Mouse (Mus musculus): ENCODE data around the gene Gstp3. TPM values are rescaled to one million over a fixed set of nuclear protein-coding genes. Genes with fewer than 3 reads are reported as not detected.
"Not testable (repeated sequence)": the region's sequence is repeated elsewhere in the genome, so short reads cannot be mapped to it uniquely, and the experiment has no call there.

Gene Gstp3
- total RNA-seq, 2 experiments from 2014 or later, result not detected

DNA sequence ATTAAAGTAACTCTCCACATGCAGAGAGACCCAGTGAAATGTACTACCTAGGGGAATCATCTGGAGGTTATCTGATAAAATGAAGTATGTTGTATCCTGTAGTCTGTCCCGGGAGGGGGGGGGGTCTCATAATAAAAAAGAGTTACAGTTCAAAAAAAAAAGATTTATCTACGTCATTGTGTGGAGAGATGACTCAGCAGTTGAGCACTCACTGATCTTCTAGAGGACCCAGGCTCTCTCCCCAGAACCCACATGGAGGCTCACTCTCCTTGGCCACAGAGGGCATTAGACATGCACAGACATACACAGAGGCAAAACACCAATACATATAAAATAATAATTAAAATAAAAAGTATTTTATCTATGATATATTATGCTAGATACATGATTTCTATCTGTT, 32.0 kb upstream of the Gstp3 start:
- intact Hi-C loops (cut with DNase I), result no loop called here
- no peak for DNase-seq

DNA sequence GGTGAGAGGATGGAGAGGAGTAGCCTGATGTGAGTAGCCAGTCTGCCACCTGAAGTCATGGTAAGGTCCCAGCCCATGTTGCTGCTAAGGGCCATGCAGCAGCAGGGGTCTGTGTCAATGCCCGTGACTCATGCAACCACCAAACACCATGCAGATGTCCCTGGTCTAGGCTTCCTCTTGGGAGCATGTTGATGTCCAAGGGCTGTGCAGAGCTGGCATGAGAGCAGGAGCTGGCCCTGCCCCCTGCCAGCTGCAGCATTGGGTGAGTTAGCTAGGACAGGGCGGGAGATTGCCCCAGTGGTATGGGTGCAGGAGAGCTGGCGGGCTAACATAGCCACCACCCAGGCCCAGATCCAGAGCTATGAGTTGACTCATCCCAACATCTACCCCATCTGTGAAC, 31.1 kb upstream of the Gstp3 start:
- intact Hi-C loops (cut with DNase I), result no loop called here
- DNase-seq, result no peak

DNA sequence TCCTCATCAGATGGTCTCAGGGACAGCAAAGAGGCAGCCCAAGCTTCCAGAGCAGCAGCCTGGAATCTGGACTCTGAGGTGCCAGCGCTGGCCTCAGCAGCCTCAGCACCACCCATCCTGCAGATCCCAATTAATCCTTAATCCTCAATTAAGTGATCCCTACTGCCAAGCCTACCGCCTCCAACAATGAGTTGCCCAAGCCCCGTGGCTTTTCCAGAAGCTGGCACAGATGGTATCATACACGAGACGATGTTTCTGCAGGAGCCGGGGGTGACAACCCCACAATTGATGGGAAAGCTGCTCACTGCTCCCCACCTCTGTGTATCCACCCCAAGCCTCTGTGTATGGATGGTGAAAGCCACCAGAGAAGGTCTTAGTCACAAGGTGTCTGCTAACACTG, 29.8 kb upstream of the Gstp3 start:
- intact Hi-C loops (cut with DNase I), result no loop called here
- no peak for DNase-seq

DNA sequence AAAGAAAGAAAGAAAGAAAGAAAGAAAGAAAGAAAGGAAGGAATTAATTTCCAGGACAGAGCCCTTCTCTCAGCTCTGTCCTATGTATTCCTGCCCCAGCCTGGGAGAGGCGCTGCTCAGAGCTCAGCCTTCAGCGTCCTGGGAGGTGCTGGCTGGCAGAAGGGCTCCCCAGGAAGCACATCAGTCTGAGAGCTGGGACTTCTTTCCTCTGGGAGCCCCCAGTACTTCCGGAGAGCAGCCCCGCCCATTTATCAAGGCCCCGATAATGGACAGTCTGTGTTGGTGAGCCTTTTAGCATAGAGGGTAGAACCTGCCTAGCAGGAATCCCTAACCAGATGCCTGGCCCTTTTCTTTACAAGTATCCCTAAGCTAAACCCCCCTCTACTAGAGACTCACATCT, 28.8 kb upstream of the Gstp3 start:
- no peak for DNase-seq
- intact Hi-C loops (cut with DNase I), result no loop called here

DNA sequence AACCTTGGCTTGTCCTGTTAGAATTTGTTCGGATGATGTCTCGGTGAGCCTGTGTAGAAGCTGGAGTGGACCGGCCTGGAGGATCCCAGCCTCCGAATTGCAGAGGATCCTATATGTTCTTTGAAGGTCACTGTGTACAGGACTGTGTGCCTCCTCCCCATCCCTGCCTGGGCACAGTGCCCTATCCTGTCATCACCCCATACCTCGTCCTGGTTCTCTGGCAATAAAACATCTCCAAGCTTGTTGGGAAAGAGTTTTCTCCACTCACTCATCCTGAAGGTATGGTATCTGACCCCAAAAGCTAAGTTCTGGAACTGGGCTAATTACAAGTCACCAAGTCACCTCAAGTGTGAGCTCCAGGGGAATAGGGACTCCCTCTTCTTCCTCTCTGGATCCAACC, 27.7 kb upstream of the Gstp3 start:
- intact Hi-C loops (cut with DNase I), result no loop called here
- no peak for DNase-seq

DNA sequence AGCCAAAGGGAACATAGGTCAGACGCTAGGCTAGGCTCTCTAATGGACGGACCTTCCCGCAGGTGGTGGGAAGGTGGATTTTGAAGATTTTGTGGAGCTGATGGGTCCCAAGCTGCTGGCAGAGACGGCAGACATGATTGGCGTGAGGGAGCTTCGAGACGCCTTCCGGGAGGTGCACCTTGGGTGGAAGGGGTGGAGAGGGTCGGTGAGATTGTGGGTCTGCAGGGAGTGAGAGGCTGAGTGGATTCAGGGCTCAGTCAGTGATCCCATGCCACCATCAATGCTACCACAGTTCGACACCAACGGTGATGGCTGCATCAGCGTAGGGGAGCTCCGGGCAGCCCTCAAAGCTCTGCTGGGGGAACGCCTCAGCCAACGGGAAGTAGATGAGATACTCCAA, 26.8 kb upstream of the Gstp3 start:
- intact Hi-C loops (cut with DNase I), result no loop called here
- no peak for DNase-seq

DNA sequence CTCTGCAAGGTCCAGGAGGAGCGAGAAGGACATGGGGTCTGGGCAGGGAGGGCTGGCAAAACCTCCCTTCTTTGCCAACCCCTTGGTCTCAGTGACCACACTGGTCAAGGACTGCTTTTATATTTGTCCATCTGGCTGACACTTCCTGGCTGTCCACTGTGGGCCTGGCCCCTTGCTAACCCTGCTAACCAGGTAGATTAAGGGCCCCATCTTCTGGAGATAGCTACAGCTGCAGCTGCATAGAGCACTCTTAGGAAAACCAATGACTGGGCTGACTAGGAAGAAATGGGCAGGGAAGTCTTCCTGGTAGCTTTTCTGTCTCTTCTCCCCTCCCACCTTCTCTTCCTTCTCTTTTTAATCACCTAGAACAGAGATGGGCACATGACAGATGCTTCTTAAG, 25.6 kb upstream of the Gstp3 start:
- intact Hi-C loops (cut with DNase I), result no loop called here
- no peak for DNase-seq

DNA sequence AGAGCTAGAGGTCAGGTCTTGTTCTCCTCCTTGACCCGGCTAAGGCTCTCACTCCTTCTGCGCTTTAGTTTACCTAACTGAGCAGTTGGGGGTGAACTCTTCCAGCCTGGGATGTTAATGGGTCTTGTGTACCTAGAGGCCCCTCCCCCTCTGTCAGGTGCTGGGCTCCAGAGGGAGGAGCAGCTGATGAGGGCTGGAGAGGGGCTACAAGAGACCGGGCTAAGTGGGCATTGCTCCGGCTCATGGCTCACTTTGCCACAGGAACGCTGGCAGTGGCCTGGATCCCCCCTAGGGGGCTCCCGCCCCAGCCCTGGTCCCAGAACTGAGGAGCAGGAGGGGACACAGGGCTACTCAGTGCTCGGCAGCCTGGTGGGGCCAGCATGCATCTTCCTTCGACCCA, 24.5 kb upstream of the Gstp3 start:
- no peak for DNase-seq
- intact Hi-C loops (cut with DNase I), result no loop called here

DNA sequence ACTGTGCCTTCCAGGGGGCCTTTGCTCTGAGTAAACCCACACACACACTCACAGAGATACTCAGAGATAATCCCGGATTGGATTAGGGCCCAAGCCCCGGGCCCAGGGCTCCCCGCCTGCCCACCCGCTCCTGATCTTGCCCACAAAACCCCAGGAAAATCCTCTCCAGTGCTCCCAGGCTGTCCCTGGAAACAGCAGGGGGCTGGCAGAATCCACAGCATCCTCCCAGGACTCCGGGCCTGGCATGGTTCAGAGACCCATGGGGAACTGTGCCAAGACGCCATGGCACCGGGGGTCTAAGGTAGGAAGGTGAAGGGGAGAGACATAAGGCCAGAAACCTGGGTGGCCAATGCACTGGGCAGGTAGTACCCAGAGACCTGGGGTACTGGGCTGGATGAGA, 23.9 kb upstream of the Gstp3 start:
- intact Hi-C loops (cut with DNase I), result no loop called here

DNA sequence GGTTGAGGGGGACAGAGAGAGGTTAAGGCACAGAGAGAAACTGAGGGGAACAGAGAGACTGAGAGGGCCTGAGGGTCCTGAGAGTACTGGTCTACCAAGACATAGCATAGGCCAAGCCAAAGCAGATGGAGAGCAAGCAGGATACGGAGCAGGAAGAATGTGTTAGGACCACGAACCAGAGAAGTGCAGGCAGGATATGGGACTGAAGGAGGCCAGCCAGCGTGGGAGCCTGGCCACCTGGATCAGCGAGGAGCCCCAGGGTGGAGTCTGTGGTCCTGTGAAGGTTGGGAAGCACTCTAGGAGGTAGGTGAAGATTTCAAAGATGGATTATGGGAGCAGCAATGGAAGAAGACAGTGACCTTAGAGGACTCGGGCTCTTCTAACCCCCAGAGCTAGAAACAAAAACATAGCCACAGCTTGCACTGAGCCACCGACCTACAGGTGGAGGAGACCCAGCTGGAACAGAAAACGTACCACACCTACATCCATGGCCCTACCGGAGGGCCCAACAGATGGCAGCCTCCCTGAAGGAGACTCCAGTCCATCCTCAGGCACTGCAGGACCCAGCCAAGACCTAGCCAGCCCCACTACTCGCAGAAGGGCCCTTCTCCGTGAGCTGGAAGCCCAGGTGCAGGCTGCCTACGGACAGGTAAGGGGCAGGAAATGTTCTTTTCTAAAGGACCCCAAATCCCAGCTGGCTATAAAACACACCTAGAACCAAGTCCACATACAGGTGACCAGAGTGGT, 23.0 kb upstream of the Gstp3 start:
- no peak for DNase-seq
- intact Hi-C loops (cut with DNase I), result no loop called here

More for the DNA sequence above, 23.9 kb upstream of the Gstp3 start:
- DNase-seq, result no peak

DNA sequence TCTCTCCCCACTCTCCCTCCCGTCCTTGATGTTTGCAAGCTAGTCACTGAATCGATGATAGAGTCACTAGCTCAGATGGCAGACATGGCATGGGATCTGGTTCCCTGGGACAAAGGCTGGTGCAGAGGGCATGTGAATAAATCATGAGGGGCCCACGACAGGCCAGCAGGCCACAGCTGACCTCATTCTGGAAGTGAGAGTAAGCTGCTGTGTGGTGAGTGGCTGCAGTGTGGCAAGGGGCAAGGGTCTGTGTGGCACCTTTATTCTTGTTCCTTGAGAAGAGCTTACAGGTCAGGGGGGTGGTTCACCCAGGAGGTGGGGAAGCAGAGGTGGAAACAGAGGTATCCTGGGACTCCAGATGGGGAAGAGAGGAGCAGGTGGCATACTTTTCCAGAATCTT, 22.0 kb upstream of the Gstp3 start, which contains the start of gene Cabp2:
TSS of gene Cabp2 (plus strand) at position 185 of the 400 bp plus-strand sequence.
- intact Hi-C loops (cut with DNase I), result no loop called here
- DNase-seq, result no peak

DNA sequence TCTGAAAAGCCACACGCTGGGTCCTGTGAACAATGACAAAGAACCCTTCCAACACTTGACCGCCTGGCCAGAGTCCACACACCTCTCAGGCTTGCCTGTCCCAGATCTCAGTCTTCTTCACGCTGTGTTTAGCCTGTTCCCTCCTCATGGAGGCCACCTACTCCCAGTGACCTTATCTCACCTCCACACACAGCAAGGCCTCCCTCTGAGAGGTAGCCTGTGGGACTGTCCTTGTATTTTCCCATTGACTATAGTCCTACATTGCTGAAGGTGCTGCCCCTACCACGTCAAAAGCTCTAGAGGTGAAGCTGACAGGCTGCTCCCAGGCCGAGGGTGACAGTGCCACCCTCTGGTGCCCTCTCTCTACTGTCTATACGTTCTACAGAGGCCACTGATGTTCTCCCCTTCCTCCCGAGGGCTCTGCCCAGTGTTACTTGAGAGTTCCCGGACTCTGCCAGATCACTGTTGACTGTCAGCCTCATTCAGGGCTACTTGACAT, 21.2 kb upstream of the Gstp3 start:
- DNase-seq, result no peak
- intact Hi-C loops (cut with DNase I), result no loop called here

DNA sequence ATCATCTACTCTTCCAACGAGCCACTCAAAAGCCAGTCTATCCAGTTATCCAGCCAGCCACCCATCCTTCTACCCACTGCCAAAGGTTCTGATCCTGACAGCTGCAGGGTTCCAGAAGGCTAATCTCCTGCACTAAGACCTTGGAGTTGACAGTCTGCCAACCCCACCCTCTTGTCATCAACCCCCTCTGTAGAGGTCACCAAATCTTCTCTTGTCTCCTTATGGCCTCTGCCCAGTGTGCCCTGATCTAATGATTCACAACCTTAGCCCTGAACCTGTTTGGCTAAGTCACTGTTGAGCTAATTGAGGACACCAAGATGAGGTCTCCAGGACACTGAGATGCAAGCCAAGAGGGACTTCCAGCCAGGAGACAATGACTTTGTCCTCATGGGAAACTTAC, 20.2 kb upstream of the Gstp3 start:
- intact Hi-C loops (cut with DNase I), result no loop called here
- DNase-seq, result no peak

DNA sequence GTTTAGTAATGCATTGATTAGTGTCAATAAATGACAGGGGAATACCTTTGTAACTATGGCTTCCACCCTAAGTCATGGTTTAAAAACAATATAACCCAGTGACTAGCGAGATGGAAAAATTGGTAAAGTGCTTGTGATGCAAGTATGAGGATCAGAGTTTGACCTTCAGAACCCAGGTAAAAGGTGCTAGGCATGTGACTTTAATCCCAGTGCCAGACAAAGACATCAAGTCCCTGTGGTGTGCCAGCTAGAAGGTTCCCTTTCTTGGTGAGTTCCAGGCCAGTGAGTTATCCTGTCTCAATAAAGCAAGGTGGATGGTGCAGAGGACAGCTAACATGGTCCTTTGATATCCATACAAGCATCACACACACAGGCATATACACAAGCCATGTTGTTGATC, 16.2 kb upstream of the Gstp3 start:
- intact Hi-C loops (cut with DNase I), result no loop called here
- DNase-seq, result no peak

DNA sequence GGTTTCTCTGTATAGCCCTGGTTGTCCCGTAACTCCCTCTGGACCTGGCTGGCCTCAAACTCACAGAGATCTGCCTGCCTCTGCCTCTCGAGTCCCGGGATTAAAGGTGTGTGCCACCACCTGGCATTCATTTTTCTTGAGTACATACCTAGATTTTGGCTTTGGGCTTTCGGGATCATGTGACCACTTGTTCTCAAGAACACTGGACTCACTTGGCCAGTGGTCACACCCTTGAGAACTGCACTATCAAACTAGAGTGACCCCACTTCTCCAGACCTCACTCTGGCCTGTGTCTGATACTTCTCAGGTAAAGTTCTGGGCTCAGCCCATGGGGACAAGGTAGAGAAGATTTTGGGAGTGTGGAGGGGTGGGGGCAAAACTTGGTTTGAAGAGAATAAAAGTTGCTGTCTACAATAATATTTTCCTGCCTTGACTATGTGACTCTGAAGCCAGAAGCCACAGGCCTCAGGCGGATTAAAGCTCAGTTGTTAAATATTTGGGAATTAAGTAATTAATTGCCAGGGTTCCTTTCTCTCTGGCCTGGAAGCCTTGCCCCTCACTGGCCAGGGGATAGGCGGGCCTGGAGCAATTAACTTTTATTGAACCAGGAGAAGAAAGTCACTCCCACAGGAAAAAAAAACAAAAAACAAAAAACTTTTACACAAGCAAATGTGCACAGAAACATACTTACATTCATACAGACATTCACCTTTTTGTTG, 13.5 kb upstream of the Gstp3 start:
- intact Hi-C loops (cut with DNase I), result no loop called here
- DNase-seq, result no peak

DNA sequence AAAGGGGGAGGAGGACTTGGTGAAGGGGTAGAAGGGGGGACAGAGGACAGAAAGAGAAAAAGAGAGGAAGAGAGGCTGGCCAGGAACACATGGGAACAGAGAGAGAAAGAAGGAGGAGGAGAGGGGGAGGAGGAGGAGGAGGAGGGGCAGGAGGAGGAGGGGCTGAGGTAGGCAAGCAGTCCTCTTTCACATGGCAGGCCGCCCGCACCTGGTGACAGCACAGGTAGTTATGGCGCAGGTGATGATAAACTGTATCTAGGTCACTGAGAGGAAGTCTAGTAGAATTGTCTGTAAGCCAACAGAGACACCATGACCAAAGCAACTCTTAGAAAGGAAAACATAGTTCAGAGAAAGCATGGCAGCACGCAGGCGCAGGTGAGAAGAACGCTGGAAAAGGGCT, 12.0 kb upstream of the Gstp3 start:
- DNase-seq, result no peak

DNA sequence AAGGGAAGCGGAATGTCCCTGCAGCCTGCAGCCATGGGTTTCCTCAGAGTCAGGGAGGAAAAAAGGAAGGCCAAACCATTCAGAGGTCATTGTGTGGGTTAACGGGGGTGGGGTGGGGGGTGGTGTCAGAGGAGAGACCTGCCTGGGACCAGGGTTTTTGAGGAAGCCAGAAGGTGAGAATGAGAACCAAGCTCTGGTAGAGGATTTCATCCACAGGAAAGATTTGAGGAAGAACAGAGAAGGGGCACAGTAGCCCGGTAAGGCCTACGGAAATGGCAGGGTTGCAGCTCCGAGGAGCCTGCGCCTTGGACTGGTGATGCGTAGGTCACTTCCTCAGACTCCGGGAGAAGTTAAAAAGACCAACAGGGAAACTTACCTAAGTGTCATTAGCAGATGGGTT, 11.4 kb upstream of the Gstp3 start:
- intact Hi-C loops (cut with DNase I), result loop anchor here (1.0 kb wide), 1 partner anchor 13 kb away; no protein-coding TSS in a partner anchor
- no peak for DNase-seq

More for the DNA sequence above, 12.0 kb upstream of the Gstp3 start:
- intact Hi-C loops (cut with DNase I), result loop anchor here (1.0 kb wide), 1 partner anchor 14 kb away; no protein-coding TSS in a partner anchor

DNA sequence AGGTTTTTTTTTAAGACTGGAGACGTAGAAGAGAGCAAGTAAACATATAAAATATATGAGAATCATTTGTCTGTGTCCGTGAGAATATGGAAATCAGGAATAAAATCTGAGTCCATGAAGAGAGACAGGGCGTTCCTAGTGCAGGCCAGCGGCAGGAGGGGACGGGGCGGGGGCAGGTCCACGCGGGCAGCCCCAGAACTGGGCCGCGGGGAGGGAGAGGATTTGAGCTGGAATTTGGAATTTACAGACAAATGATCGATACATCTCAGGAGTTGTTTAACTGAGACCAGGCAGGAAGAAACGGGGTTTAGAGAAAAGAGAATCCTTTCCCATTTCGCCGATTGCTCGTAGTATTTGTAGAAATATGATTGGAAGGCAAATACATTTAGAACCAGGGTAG, 10.9 kb upstream of the Gstp3 start:
- DNase-seq, result no peak
- intact Hi-C loops (cut with DNase I), result no loop called here

DNA sequence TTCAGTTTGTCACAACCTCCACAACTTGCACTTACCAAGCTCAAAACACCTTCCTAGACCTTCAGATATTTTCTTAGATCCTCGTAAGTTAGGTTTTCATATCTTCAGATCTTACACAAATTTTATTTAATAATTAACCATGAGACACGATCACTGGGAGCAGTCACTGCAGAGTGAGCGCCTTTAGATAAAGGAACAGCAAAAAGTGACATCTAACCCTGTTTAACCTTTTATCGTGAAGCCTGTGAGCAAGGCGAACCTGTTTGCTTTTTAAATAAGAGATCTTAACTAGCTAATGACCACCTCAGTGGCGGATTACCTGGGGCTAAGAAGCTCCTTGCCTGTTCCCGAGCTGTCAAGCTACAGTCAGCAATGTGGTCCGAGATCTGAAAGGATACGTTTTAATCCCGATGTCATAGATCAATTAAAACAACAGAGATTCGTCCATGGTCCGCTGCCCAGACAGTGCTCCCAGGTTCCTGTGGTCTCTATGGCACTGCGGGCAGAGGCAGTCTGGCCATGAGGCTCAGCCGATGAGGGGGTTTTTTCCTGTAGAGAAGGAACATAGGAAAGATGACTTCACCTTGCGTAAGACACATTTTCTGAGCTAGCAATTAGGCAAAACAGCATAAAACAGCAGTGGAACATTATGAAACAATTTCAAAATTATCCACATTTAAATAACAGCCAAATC, 9.5 kb upstream of the Gstp3 start:
- intact Hi-C loops (cut with DNase I), result no loop called here
- DNase-seq, result no peak

DNA sequence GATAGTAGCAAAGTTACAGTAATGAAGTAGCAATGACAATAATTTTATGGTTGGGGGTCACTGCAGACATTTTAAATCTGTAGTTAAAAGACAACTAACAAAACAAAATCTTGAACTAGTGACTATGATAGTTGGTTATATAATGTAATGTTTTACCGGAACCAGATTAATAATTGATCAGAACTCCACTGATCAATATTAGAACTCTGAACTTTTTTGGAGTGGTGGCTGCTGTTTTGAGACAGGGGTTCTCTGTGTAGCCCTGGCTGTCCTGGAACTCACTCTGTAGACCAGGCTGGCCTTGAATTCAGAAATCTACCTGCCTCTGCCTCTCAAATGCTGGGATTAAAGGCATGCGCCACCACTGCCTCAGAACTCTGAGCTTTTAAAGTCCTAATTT, 8.9 kb upstream of the Gstp3 start:
- DNase-seq; intact Hi-C loops (cut with DNase I): not testable (repeated sequence)

DNA sequence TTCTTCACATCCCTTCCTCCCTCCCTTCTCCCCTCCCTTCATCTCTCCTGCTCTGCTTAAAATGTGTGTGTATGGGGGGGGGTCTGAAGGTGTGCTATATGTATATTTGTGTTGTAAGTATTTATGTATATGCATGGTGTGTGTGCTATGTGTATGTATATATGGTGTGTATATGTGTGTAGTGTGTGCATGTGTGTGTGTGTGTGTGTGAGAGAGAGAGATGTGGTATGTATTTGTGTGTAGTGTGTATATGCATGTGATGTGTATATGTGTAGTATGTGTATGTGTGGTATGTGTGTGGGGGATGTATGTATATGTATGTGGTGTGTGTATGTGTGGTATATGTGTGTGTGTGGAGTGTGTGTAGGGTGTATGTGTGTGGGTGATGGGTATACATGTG, 7.5 kb upstream of the Gstp3 start:
- intact Hi-C loops (cut with DNase I), result no loop called here
- no peak for DNase-seq

All from heart, postnatal 36 days (tissue).